In the genomic region with DNA sequence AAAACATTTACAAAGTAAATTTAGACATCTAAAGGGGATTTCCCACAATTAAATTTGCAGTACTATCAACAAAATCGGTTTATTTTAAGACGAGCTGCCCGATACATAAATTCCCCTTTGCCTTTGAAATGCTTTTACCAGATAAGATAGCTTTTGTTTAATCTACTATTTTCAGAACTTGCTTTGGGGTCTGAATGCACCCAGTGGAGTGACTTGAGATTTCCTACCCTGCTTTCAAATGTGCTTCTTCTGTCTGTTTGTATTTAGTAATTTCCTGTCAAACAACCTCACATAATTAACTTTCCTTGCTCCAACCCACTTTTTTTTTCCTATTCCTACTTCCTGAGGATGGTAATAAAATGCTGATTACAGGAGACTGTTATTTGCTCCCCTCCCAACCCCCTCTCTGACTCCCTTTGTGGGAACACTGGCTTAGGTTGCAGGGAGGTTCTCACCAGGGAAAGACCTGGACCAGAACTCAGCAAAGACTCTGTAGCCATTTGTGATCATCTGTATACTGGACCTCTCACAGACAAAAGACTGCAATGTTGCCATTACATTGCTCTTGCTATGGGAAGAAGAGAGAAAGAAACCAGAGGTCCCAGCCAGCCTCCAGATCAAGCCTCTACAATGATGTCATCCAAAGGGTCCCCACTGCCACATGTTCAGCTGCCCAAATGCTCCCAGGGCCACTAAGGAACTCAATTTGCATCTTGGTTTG, we compare ENCODE assay signal across 10 mouse cellular contexts.
DNase-seq lines count a peak whose midpoint lies in the region; ATAC-seq and TF ChIP-seq lines count a peak whose summit lies in the region.
"Had no signal": no experiment of that assay in that cellular context is flagged by ENCODE, and none has a peak within 500 bp of the region (broad histone marks: within the 10 kb centered on the region; RNA-seq: fewer than 3 reads in every experiment).

No protein-coding gene starts in this region.

- DNase-seq in hindbrain, embryonic 11.5 days (ENCODE audit: low spot score), result peak; percentile 13
- no peak for DNase-seq in limb, embryonic 14.5 days (ENCODE audit: low spot score)
- no peak for DNase-seq in gastrocnemius, postnatal 14 days
- no peak for DNase-seq in layer of hippocampus, adult 11-12 months (ENCODE audit: low spot score)
- DNase-seq: layer of hippocampus, adult 9-11 months had no signal

- no peaks in the 10 kb centered on the region for H3K36me3 ChIP-seq in hindbrain, embryonic 11.5 days (ENCODE audit: control insufficient read depth, insufficient read depth, low read length)
- H3K36me3 ChIP-seq in hindbrain, embryonic 16.5 days (ENCODE audit: control insufficient read depth, insufficient read depth, low read length), result no peaks in the 10 kb centered on the region
- H3K36me3 ChIP-seq in midbrain, embryonic 13.5 days, result 0 out of 2 replicates have a peak, but pooled peaks cover 4% of the 10 kb centered on the region
- no peaks in the 10 kb centered on the region for H3K36me3 ChIP-seq in midbrain, embryonic 16.5 days (ENCODE audit: control insufficient read depth, insufficient read depth, low read length)
- peaks cover 15% of the 10 kb centered on the region; the same call in 1 of the 2 replicates for H3K36me3 ChIP-seq in forebrain, embryonic 13.5 days (ENCODE audit: poor library complexity, severe bottlenecking)
- H3K36me3 ChIP-seq in limb, embryonic 14.5 days (ENCODE audit: control insufficient read depth, insufficient read depth, low read length), result peaks cover 9% of the 10 kb centered on the region

- no peak for ATAC-seq in hindbrain, embryonic 11.5 days (ENCODE audit: low FRiP score)
- ATAC-seq in hindbrain, embryonic 16.5 days, result no peak
- ATAC-seq in midbrain, embryonic 13.5 days, result no peak
- ATAC-seq in midbrain, embryonic 16.5 days, result no peak
- ATAC-seq in forebrain, embryonic 13.5 days, result no peak
- no peak for ATAC-seq in limb, embryonic 14.5 days (ENCODE audit: low FRiP score, low read depth)

- no peak overlapping the region for H3K4me2 ChIP-seq in hindbrain, embryonic 11.5 days (replicated peaks; ENCODE audit: low read depth, low read length)
- no peak overlapping the region for H3K4me2 ChIP-seq in hindbrain, embryonic 16.5 days (ENCODE audit: low read length)
- no peak overlapping the region for H3K4me2 ChIP-seq in midbrain, embryonic 13.5 days (replicated peaks)
- no peak overlapping the region for H3K4me2 ChIP-seq in midbrain, embryonic 16.5 days (ENCODE audit: low read length)
- no peak overlapping the region for H3K4me2 ChIP-seq in forebrain, embryonic 13.5 days
- no peak overlapping the region for H3K4me2 ChIP-seq in limb, embryonic 14.5 days (replicated peaks; ENCODE audit: low read depth, low read length, severe bottlenecking)
- H3K4me2 ChIP-seq: midbrain, embryonic 11.5 days had no signal

- H3K9me3 ChIP-seq in hindbrain, embryonic 11.5 days (ENCODE audit: control insufficient read depth, low read length), result no peaks in the 10 kb centered on the region
- H3K9me3 ChIP-seq in hindbrain, embryonic 16.5 days (ENCODE audit: control insufficient read depth, low read length), result no peaks in the 10 kb centered on the region
- H3K9me3 ChIP-seq in midbrain, embryonic 13.5 days, result no peaks in the 10 kb centered on the region
- H3K9me3 ChIP-seq in midbrain, embryonic 16.5 days (replicated peaks; ENCODE audit: control insufficient read depth, low read length, poor library complexity, severe bottlenecking), result no peaks in the 10 kb centered on the region
- H3K9me3 ChIP-seq in forebrain, embryonic 13.5 days (replicated peaks), result no peaks in the 10 kb centered on the region
- H3K9me3 ChIP-seq in limb, embryonic 14.5 days (ENCODE audit: control insufficient read depth, low read length), result 0 out of 2 replicates have a peak, but pooled peaks cover 4% of the 10 kb centered on the region

- H3K4me3 ChIP-seq in hindbrain, embryonic 11.5 days (ENCODE audit: low read depth, low read length), result no peak overlapping the region
- no peak overlapping the region for H3K4me3 ChIP-seq in hindbrain, embryonic 16.5 days (ENCODE audit: low read length)
- no peak overlapping the region for H3K4me3 ChIP-seq in midbrain, embryonic 13.5 days (replicated peaks)
- H3K4me3 ChIP-seq in midbrain, embryonic 16.5 days (ENCODE audit: low read depth, low read length), result no peak overlapping the region
- H3K4me3 ChIP-seq in forebrain, embryonic 13.5 days, result no peak overlapping the region
- no peak overlapping the region for H3K4me3 ChIP-seq in limb, embryonic 14.5 days (replicated peaks; ENCODE audit: low read length)

- TF ChIP-seq POLR2A in limb, embryonic 14.5 days (IDR thresholded peaks at IDR 0.05; ENCODE audit: borderline replicate concordance, extremely low read depth, insufficient read depth, insufficient read length), result no peak

- no peak overlapping the region for H3K9ac ChIP-seq in hindbrain, embryonic 11.5 days (ENCODE audit: low read depth, low read length)
- no peak overlapping the region for H3K9ac ChIP-seq in hindbrain, embryonic 16.5 days (ENCODE audit: low read depth, low read length)
- no peak overlapping the region for H3K9ac ChIP-seq in midbrain, embryonic 13.5 days (replicated peaks)
- no peak overlapping the region for H3K9ac ChIP-seq in midbrain, embryonic 16.5 days (ENCODE audit: low read depth, low read length)
- no peak overlapping the region for H3K9ac ChIP-seq in forebrain, embryonic 13.5 days
- no peak overlapping the region for H3K9ac ChIP-seq in limb, embryonic 14.5 days (ENCODE audit: low read depth, low read length, severe bottlenecking)

- H3K4me1 ChIP-seq in hindbrain, embryonic 11.5 days (replicated peaks; ENCODE audit: control insufficient read depth, insufficient read depth, low read length), result no peaks in the 10 kb centered on the region
- no peaks in the 10 kb centered on the region for H3K4me1 ChIP-seq in hindbrain, embryonic 16.5 days (ENCODE audit: control insufficient read depth, insufficient read depth, low read depth, low read length)
- peaks cover 21% of the 10 kb centered on the region for H3K4me1 ChIP-seq in midbrain, embryonic 13.5 days (replicated peaks)
- H3K4me1 ChIP-seq in midbrain, embryonic 16.5 days (ENCODE audit: control insufficient read depth, insufficient read depth, low read length), result peaks cover 5% of the 10 kb centered on the region; the same call in 1 of the 2 replicates
- H3K4me1 ChIP-seq in forebrain, embryonic 13.5 days, result peaks cover 40% of the 10 kb centered on the region
- peaks cover 29% of the 10 kb centered on the region for H3K4me1 ChIP-seq in limb, embryonic 14.5 days (ENCODE audit: control insufficient read depth, insufficient read depth, low read length)

- no peak overlapping the region for H3K27ac ChIP-seq in hindbrain, embryonic 11.5 days (ENCODE audit: low read depth, low read length)
- no peak overlapping the region for H3K27ac ChIP-seq in hindbrain, embryonic 16.5 days (ENCODE audit: low read depth, low read length)
- peak overlapping the region; percentile 22; the same call in 1 of the 2 replicates for H3K27ac ChIP-seq in midbrain, embryonic 13.5 days
- H3K27ac ChIP-seq in midbrain, embryonic 16.5 days (ENCODE audit: low read length), result no peak overlapping the region; the same call in 1 of the 2 replicates
- H3K27ac ChIP-seq in forebrain, embryonic 13.5 days, result peak overlapping the region; percentile 48
- H3K27ac ChIP-seq in limb, embryonic 14.5 days (replicated peaks; ENCODE audit: low read depth, low read length), result 0 out of 2 replicates have a peak overlapping the region, but pooled peaks have one; percentile 15

- no peaks in the 10 kb centered on the region for H3K27me3 ChIP-seq in hindbrain, embryonic 11.5 days (ENCODE audit: control insufficient read depth, insufficient read depth, low read length)
- no peaks in the 10 kb centered on the region for H3K27me3 ChIP-seq in hindbrain, embryonic 16.5 days (replicated peaks; ENCODE audit: control insufficient read depth, insufficient read depth, low read length)
- H3K27me3 ChIP-seq in midbrain, embryonic 13.5 days, result no peaks in the 10 kb centered on the region
- H3K27me3 ChIP-seq in midbrain, embryonic 16.5 days (ENCODE audit: control insufficient read depth, insufficient read depth, low read depth, low read length), result no peaks in the 10 kb centered on the region
- H3K27me3 ChIP-seq in forebrain, embryonic 13.5 days, result no peaks in the 10 kb centered on the region
- no peaks in the 10 kb centered on the region for H3K27me3 ChIP-seq in limb, embryonic 14.5 days (ENCODE audit: control insufficient read depth, insufficient read depth, low read length)

- intact Hi-C loops in gastrocnemius, postnatal 14 days (cut with DNase I; ENCODE audit: low total_unique reads), result no loop called here

- whole genome bisulfite sequencing in hindbrain, embryonic 11.5 days, result 90% methylated on average over 3 of the region's 3 CpGs
- WGBS in hindbrain, embryonic 16.5 days, result 76% methylated on average over 3 of the region's 3 CpGs
- 82% methylated on average over 3 of the region's 3 CpGs for WGBS in midbrain, embryonic 13.5 days
- WGBS in midbrain, embryonic 16.5 days, result 75% methylated on average over 3 of the region's 3 CpGs
- WGBS in forebrain, embryonic 13.5 days, result 91% methylated on average over 3 of the region's 3 CpGs
- WGBS in limb, embryonic 14.5 days, result 43% methylated on average over 3 of the region's 3 CpGs

Comparison
In these comparisons a context has a peak if more than half of its experiments do, and no peak if none do; other contexts are left out.
1. H3K27ac ChIP-seq: peak in midbrain, embryonic 13.5 days (single experiment), forebrain, embryonic 13.5 days (single experiment) and limb, embryonic 14.5 days (single experiment); none in hindbrain, embryonic 11.5 days (single experiment), hindbrain, embryonic 16.5 days (single experiment) and midbrain, embryonic 16.5 days (single experiment).